10 mouse cellular contexts compared by ENCODE assay signal in the genomic region with DNA sequence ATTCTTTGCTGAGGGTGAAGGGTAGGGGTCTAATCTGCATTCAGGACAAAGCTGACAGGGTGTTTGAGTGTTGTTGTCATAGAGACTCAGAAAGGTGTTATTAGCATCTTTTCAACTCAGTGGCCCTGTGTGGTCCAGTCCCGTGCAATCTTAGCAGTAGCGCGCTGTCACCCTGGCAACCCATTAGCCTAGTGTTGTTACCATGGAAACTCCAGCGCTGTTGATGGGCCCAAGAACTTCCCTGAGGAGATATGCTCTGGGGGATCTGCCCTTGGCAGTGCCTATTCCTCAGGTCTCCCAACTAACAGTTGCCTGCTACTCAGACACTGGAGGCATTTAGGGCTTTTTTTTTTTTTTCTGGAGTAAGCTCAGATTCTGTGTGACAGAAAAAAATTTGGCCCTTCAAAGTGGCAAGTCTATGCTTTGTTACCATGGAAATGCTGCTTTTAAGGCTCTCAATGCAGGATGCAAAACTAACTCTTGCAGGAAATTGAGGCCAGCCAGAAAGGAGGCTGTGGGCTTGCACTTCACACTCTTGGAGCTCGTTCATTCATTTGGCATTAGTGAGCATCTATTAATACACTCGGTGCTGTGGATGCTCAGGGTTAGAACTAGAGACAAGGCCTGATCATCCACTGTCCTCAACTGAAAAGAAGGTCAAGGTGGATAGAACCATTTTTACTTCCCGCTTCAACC. TPM values are rescaled to one million over a fixed set of nuclear protein-coding genes. Genes with fewer than 3 reads are reported as not detected.
A peak's percentile ranks its signal among the peaks of the same experiment; 100 is the strongest.
DNase-seq lines count a peak whose midpoint lies in the region; ATAC-seq and TF ChIP-seq lines count a peak whose summit lies in the region.
"Had no signal": no experiment of that assay in that cellular context is flagged by ENCODE, and none has a peak within 500 bp of the region (broad histone marks: within the 10 kb centered on the region; RNA-seq: fewer than 3 reads in every experiment).

No protein-coding gene starts in this region.

- H3K36me3 ChIP-seq in forebrain, embryonic 16.5 days (ENCODE audit: control insufficient read depth, insufficient read depth), result no peaks in the 10 kb centered on the region
- H3K36me3 ChIP-seq in neural tube, embryonic 11.5 days (ENCODE audit: control insufficient read depth, insufficient read depth, low read length), result no peaks in the 10 kb centered on the region
- no peaks in the 10 kb centered on the region for H3K36me3 ChIP-seq in stomach, postnatal 0 days (ENCODE audit: control insufficient read depth, insufficient read depth, low read length)
- H3K36me3 ChIP-seq: liver, embryonic 15.5 days had no signal

- no peak overlapping the region for H3K4me2 ChIP-seq in forebrain, embryonic 16.5 days (ENCODE audit: low read length)
- H3K4me2 ChIP-seq in neural tube, embryonic 11.5 days (ENCODE audit: low read depth), result no peak overlapping the region
- H3K4me2 ChIP-seq in stomach, postnatal 0 days (replicated peaks; ENCODE audit: low read depth), result no peak overlapping the region
- H3K4me2 ChIP-seq: liver, embryonic 15.5 days had no signal

- peaks cover 8% of the 10 kb centered on the region; the same call in 1 of the 2 replicates for H3K4me1 ChIP-seq in forebrain, embryonic 16.5 days (replicated peaks; ENCODE audit: control insufficient read depth, insufficient read depth, low read length)
- H3K4me1 ChIP-seq in neural tube, embryonic 11.5 days (ENCODE audit: control insufficient read depth, insufficient read depth, low read length), result no peaks in the 10 kb centered on the region
- H3K4me1 ChIP-seq in stomach, postnatal 0 days (replicated peaks; ENCODE audit: control insufficient read depth, insufficient read depth), result no peaks in the 10 kb centered on the region
- H3K4me1 ChIP-seq: liver, embryonic 15.5 days had no signal

- no peaks in the 10 kb centered on the region for H3K9me3 ChIP-seq in forebrain, embryonic 16.5 days (ENCODE audit: control insufficient read depth, low read length)
- no peaks in the 10 kb centered on the region for H3K9me3 ChIP-seq in neural tube, embryonic 11.5 days (ENCODE audit: control insufficient read depth, low read length)
- H3K9me3 ChIP-seq in stomach, postnatal 0 days (ENCODE audit: control insufficient read depth, low read length), result no peaks in the 10 kb centered on the region
- H3K9me3 ChIP-seq: liver, embryonic 15.5 days had no signal

- TF ChIP-seq EP300 in stomach, postnatal 0 days (optimal IDR thresholded peaks at IDR 0.05), result no peak

- no peak overlapping the region for H3K9ac ChIP-seq in forebrain, embryonic 16.5 days (replicated peaks; ENCODE audit: low read depth, low read length)
- H3K9ac ChIP-seq in neural tube, embryonic 11.5 days (ENCODE audit: low read length), result no peak overlapping the region
- H3K9ac ChIP-seq in stomach, postnatal 0 days (ENCODE audit: low read length), result no peak overlapping the region
- H3K9ac ChIP-seq: liver, embryonic 15.5 days had no signal

- TF ChIP-seq CTCF in stomach, postnatal 0 days (IDR thresholded peaks at IDR 0.05; ENCODE audit: low read depth), result no peak

- H3K27ac ChIP-seq in forebrain, embryonic 16.5 days (ENCODE audit: low read length), result peak overlapping the region; percentile 53
- H3K27ac ChIP-seq in neural tube, embryonic 11.5 days (ENCODE audit: low read depth, low read length), result no peak overlapping the region
- no peak overlapping the region for H3K27ac ChIP-seq in stomach, postnatal 0 days (replicated peaks)
- H3K27ac ChIP-seq: liver, embryonic 15.5 days had no signal

- no peak overlapping the region for H3K4me3 ChIP-seq in forebrain, embryonic 16.5 days (replicated peaks; ENCODE audit: low read length)
- H3K4me3 ChIP-seq in neural tube, embryonic 11.5 days (ENCODE audit: low read depth, low read length), result no peak overlapping the region
- no peak overlapping the region for H3K4me3 ChIP-seq in stomach, postnatal 0 days (ENCODE audit: low read depth, low read length)
- H3K4me3 ChIP-seq: liver, embryonic 15.5 days had no signal

- WGBS in forebrain, embryonic 16.5 days, result 27% methylated on average over 7 of the region's 7 CpGs
- 47% methylated on average over 7 of the region's 7 CpGs for WGBS in neural tube, embryonic 11.5 days
- WGBS in stomach, postnatal 0 days, result 57% methylated on average over 7 of the region's 7 CpGs

- peak; percentile 93 for ATAC-seq in forebrain, embryonic 16.5 days
- peak; percentile 92 for ATAC-seq in neural tube, embryonic 11.5 days (ENCODE audit: insufficient read depth, low FRiP score, low TSS enrichment)
- no peak for ATAC-seq in stomach, postnatal 0 days (ENCODE audit: low FRiP score, low TSS enrichment)

- no peaks in the 10 kb centered on the region for H3K27me3 ChIP-seq in forebrain, embryonic 16.5 days (replicated peaks; ENCODE audit: control insufficient read depth, insufficient read depth, low read length)
- H3K27me3 ChIP-seq in neural tube, embryonic 11.5 days (ENCODE audit: control insufficient read depth, insufficient read depth, low read length), result 0 out of 2 replicates have a peak, but pooled peaks cover 2% of the 10 kb centered on the region
- no peaks in the 10 kb centered on the region for H3K27me3 ChIP-seq in stomach, postnatal 0 days (ENCODE audit: control insufficient read depth, insufficient read depth, low read length)

- DNase-seq in embryo, embryonic 10 days (ENCODE audit: low spot score), result peak; percentile 82
- peak; percentile 29 to 61 for DNase-seq in layer of hippocampus, postnatal 10 days (ENCODE audit: low spot score in 2 of 2)
- DNase-seq in neural tube, embryonic 11.5 days (ENCODE audit: low spot score), result peak; percentile 65
- DNase-seq in kidney, adult 8-10 months, result no peak
- no peak for DNase-seq in stomach, postnatal 0 days (ENCODE audit: low spot score)
- DNase-seq in testis, postnatal 10 days (ENCODE audit: low spot score), result no peak
- DNase-seq in lung, postnatal 25 days (ENCODE audit: low spot score), result no peak
- DNase-seq: kidney, adult 11 months had no signal

RNA-seq across cellular contexts. Expression of gene Apln, which starts 17.6 kb away (rescaled TPM):
- polyA plus RNA-seq in forebrain, embryonic 16.5 days (2015; fragmentation: Nextera tagmentation; extraction: Ambion mirVana), result 5.7 and 5.9 TPM in 2 replicates
- 10 to 100 TPM; 12.3 to 17.5 TPM for total RNA-seq in layer of hippocampus, postnatal 10 days (2021)
- polyA plus RNA-seq in neural tube, embryonic 11.5 days (2014; fragmentation: Nextera tagmentation; extraction: Ambion mirVana), result 2.4 and 2.6 TPM in 2 replicates
- polyA plus RNA-seq in stomach, postnatal 0 days (2015; fragmentation: Nextera tagmentation; extraction: Ambion mirVana), result 3.0 and 3.1 TPM in 2 replicates

Comparison
In these comparisons a context has a peak if more than half of its experiments do, and no peak if none do; other contexts are left out.
1. DNase-seq: peak in embryo, embryonic 10 days (single experiment), layer of hippocampus, postnatal 10 days (2 of 2) and neural tube, embryonic 11.5 days (single experiment); none in kidney, adult 8-10 months (0 of 2), stomach, postnatal 0 days (single experiment), testis, postnatal 10 days (single experiment) and lung, postnatal 25 days (single experiment).